Mouse (Mus musculus): ENCODE measurements around the gene Ifrd1. TPM values are rescaled to one million over a fixed set of nuclear protein-coding genes. Genes with fewer than 3 reads are reported as not detected.
"Not testable (repeated sequence)": the region's sequence is repeated elsewhere in the genome, so short reads cannot be mapped to it uniquely, and the experiment has no call there.

The Ifrd1 gene
- polyA plus RNA-seq, 1 experiment from 2014 or later, result 101 TPM

GRCm38 (mm10) chr12:40175171-40175570, 73.1 kb downstream of the Ifrd1 start:
- ATAC-seq, result 0 out of 2 replicates have a peak, but pooled peaks have one; percentile 23
- not testable (repeated sequence) for H3K27me3 ChIP-seq (replicated peaks); H3K4me1 ChIP-seq (replicated peaks); H3K36me3 ChIP-seq; H3K9me3 ChIP-seq; H3K9ac ChIP-seq; H3K27ac ChIP-seq; H3K4me3 ChIP-seq (replicated peaks); H3K4me2 ChIP-seq (replicated peaks)
- WGBS, result 41% methylated on average over 1 of the region's 1 CpGs

GRCm38 (mm10) chr12:40171637-40172036, 76.7 kb downstream of the Ifrd1 start:
- Histone ChIP-seq H3K27me3 (replicated peaks) (no peaks in the 10 kb centered on the region), H3K9ac (no peak overlapping the region), H3K36me3 (no peaks in the 10 kb centered on the region), H3K4me2 (replicated peaks) (no peak overlapping the region), H3K4me1 (replicated peaks) (no peaks in the 10 kb centered on the region), H3K27ac (no peak overlapping the region), H3K4me3 (replicated peaks) (no peak overlapping the region), H3K9me3 (no peaks in the 10 kb centered on the region)
- no peak for ATAC-seq
- WGBS, result 84% methylated on average over 2 of the region's 2 CpGs

- H3K4me3 ChIP-seq (replicated peaks), result no peak overlapping the region
- H3K27ac ChIP-seq, result no peak overlapping the region
- H3K27me3 ChIP-seq (replicated peaks), result no peaks in the 10 kb centered on the region
- no peak overlapping the region for H3K9ac ChIP-seq
- ATAC-seq, result no peak
- no peaks in the 10 kb centered on the region for H3K9me3 ChIP-seq
- WGBS, result 97% methylated on average over 1 of the region's 1 CpGs
- no peaks in the 10 kb centered on the region for H3K4me1 ChIP-seq (replicated peaks)
- no peak overlapping the region for H3K4me2 ChIP-seq (replicated peaks)
- no peaks in the 10 kb centered on the region for H3K36me3 ChIP-seq
Observed at GRCm38 (mm10) chr12:40169675-40170074, 78.6 kb downstream of the Ifrd1 start.

- no peak overlapping the region for H3K27ac ChIP-seq
- no peaks in the 10 kb centered on the region for H3K4me1 ChIP-seq (replicated peaks)
- H3K4me3 ChIP-seq (replicated peaks), result no peak overlapping the region
- ATAC-seq, result peak; percentile 57
- no peaks in the 10 kb centered on the region for H3K9me3 ChIP-seq
- WGBS, result 7% methylated on average over 2 of the region's 2 CpGs
- H3K27me3 ChIP-seq (replicated peaks), result no peaks in the 10 kb centered on the region
- H3K4me2 ChIP-seq (replicated peaks), result no peak overlapping the region
- no peaks in the 10 kb centered on the region for H3K36me3 ChIP-seq
- no peak overlapping the region for H3K9ac ChIP-seq
Observed at GRCm38 (mm10) chr12:40164621-40165020, 83.7 kb downstream of the Ifrd1 start.

- WGBS, result 51% methylated on average over 2 of the region's 2 CpGs
Observed at GRCm38 (mm10) chr12:40160777-40161176, 87.5 kb downstream of the Ifrd1 start.

GRCm38 (mm10) chr12:40154188-40154587, 94.1 kb downstream of the Ifrd1 start:
- H3K27ac ChIP-seq, result no peak overlapping the region
- no peaks in the 10 kb centered on the region for H3K9me3 ChIP-seq
- H3K4me3 ChIP-seq (replicated peaks), result no peak overlapping the region
- 90% methylated on average over 6 of the region's 6 CpGs for WGBS
- ATAC-seq, result no peak
- H3K36me3 ChIP-seq, result no peaks in the 10 kb centered on the region
- no peak overlapping the region for H3K9ac ChIP-seq
- no peak overlapping the region for H3K4me2 ChIP-seq (replicated peaks)
- no peaks in the 10 kb centered on the region for H3K4me1 ChIP-seq (replicated peaks)
- no peaks in the 10 kb centered on the region for H3K27me3 ChIP-seq (replicated peaks)

More at GRCm38 (mm10) chr12:40160777-40161176, 87.5 kb downstream of the Ifrd1 start:
- H3K27ac ChIP-seq, result no peak overlapping the region
- H3K4me2 ChIP-seq (replicated peaks), result no peak overlapping the region
- no peaks in the 10 kb centered on the region for H3K9me3 ChIP-seq
- peak; percentile 66 for ATAC-seq
- no peaks in the 10 kb centered on the region for H3K27me3 ChIP-seq (replicated peaks)
- H3K4me3 ChIP-seq (replicated peaks), result no peak overlapping the region
- no peaks in the 10 kb centered on the region for H3K36me3 ChIP-seq
- no peak overlapping the region for H3K9ac ChIP-seq
- H3K4me1 ChIP-seq (replicated peaks), result no peaks in the 10 kb centered on the region

- 79% methylated on average over 8 of the region's 8 CpGs for WGBS
- Histone ChIP-seq H3K36me3 (no peaks in the 10 kb centered on the region), H3K4me2 (replicated peaks) (no peak overlapping the region), H3K9ac (no peak overlapping the region), H3K27me3 (replicated peaks) (no peaks in the 10 kb centered on the region), H3K9me3 (no peaks in the 10 kb centered on the region), H3K4me3 (replicated peaks) (no peak overlapping the region), H3K27ac (no peak overlapping the region), H3K4me1 (replicated peaks) (no peaks in the 10 kb centered on the region)
- no peak for ATAC-seq
Observed at GRCm38 (mm10) chr12:40152353-40153069, 95.8 kb downstream of the Ifrd1 start.

MicroRNAs within 50 kb of the gene (microRNA counts, 519-probe panel; counts per million panel counts)
- microRNA mmu-miR-1938, result 97.1 counts per million, percentile 29 among the panel's probes with 10 or more counts

Other genes with a start within 250 kb of the Ifrd1 start
- gene Arl4a, start 210.5 kb downstream of the Ifrd1 start, polyA plus RNA-seq (2015; fragmentation: Nextera tagmentation; extraction: Ambion mirVana), result 67.9 and 74.1 TPM in 2 replicates
- 43.7 and 46.1 TPM in 2 replicates for gene Scin, start 114.3 kb downstream of the Ifrd1 start, polyA plus RNA-seq (2015; fragmentation: Nextera tagmentation; extraction: Ambion mirVana)
- not detected in 2 replicates for gene Lsmem1, start 49.0 kb downstream of the Ifrd1 start, polyA plus RNA-seq (2015; fragmentation: Nextera tagmentation; extraction: Ambion mirVana)
- 31.4 and 34.3 TPM in 2 replicates for gene Zfp277, start 197.4 kb upstream of the Ifrd1 start, polyA plus RNA-seq (2015; fragmentation: Nextera tagmentation; extraction: Ambion mirVana)
- gene Dock4, start 197.4 kb upstream of the Ifrd1 start, polyA plus RNA-seq (2015; fragmentation: Nextera tagmentation; extraction: Ambion mirVana), result 5.7 and 7.1 TPM in 2 replicates

Data from intestine, embryonic 15.5 days (tissue).